8 mouse cellular contexts compared by ENCODE assay signal in the genomic region with DNA sequence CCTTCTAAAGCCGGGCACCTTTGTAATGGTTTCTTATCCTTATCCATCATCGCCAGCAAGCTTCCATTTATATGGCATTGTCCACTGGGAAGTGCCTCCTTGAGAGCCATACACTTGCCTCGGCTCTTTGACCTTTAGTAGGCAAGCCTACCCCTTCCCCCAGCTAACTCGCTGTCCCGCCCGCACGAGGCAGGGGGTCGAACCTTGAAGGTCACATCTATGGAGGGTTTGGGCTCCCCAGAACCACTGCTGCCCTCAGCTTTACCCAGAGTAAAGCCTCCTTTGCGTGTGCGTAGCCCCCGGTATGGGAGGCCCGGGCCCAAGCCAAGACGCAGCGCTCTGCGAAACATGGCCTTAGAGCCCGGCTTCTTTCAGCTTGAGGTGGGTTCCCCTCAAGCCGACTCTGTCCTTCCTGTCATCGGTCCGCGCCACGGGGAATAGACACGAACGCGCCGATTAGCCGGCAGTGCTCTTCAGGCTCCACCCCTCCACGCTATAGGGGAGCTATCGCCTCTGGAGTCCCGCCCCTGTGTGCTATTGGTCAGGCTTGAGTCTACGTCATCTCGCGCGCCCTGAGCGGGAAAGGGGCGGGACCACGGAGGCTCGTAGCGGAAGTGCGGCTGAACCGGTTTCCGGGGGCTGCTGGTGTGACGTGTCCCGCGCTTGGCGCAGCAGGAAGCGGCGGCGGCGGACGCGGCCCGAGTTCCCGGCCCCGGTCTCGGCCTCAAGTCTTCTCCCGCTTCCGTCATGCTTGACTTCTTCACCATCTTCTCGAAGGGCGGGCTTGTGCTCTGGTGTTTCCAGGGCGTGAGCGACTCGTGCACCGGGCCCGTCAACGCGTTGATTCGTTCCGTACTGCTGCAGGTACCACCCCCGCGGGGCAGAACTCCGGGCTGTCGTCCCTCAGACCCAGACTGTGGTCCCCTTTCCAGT. TPM values are rescaled to one million over a fixed set of nuclear protein-coding genes. Genes with fewer than 3 reads are reported as not detected.
A peak's percentile ranks its signal among the peaks of the same experiment; 100 is the strongest.
DNase-seq lines count a peak whose midpoint lies in the region; ATAC-seq lines count a peak whose summit lies in the region.

TSS of gene Foxred1 (minus strand) at position 514 of the 933 bp plus-strand sequence.

- no peaks in the 10 kb centered on the region for H3K9me3 ChIP-seq in forebrain, embryonic 14.5 days (replicated peaks; ENCODE audit: control insufficient read depth, low read length)
- H3K9me3 ChIP-seq in neural tube, embryonic 15.5 days (replicated peaks) = no peaks in the 10 kb centered on the region

- peak; percentile 99 for DNase-seq in ES-CJ7 (ENCODE audit: low read depth, low spot score)
- DNase-seq in cerebellum, adult 11 months = peak; percentile 99
- peak; percentile 100 for DNase-seq in forebrain, embryonic 14.5 days (ENCODE audit: low spot score)
- peak; percentile 98 to 99 for DNase-seq in heart, postnatal 14 days
- DNase-seq in layer of hippocampus, adult 11-12 months (ENCODE audit: low spot score) = peak; percentile 100
- DNase-seq in lung, adult 18-20 months = peak; percentile 99
- peak; percentile 99 for DNase-seq in testis, postnatal 14 days (ENCODE audit: low spot score)

- peaks cover 10% of the 10 kb centered on the region for H3K4me1 ChIP-seq in forebrain, embryonic 14.5 days (ENCODE audit: control insufficient read depth, insufficient read depth, low read length)
- peaks cover 22% of the 10 kb centered on the region for H3K4me1 ChIP-seq in neural tube, embryonic 15.5 days

- WGBS in forebrain, embryonic 14.5 days = under 1% methylated on average over 71 of the region's 72 CpGs
- under 1% methylated on average over 70 of the region's 72 CpGs for WGBS in neural tube, embryonic 15.5 days

- H3K27me3 ChIP-seq in forebrain, embryonic 14.5 days (replicated peaks; ENCODE audit: control insufficient read depth, insufficient read depth, low read length) = no peaks in the 10 kb centered on the region
- no peaks in the 10 kb centered on the region for H3K27me3 ChIP-seq in neural tube, embryonic 15.5 days (replicated peaks)

- intact Hi-C loops in heart, postnatal 14 days (cut with DNase I) = loop anchor here (1.0 kb wide), 2 partner anchors 35 to 56 kb away; partner anchors contain the start of genes Dcps, Fam118b and Rpusd4

- H3K9ac ChIP-seq in forebrain, embryonic 14.5 days (ENCODE audit: low read length) = peak within 1 kb of the TSS; percentile 85
- H3K9ac ChIP-seq in neural tube, embryonic 15.5 days (replicated peaks) = peak within 1 kb of the TSS; percentile 94

- peak; percentile 100 for ATAC-seq in forebrain, embryonic 14.5 days
- ATAC-seq in neural tube, embryonic 15.5 days (ENCODE audit: low FRiP score) = peak; percentile 100

- H3K4me2 ChIP-seq in forebrain, embryonic 14.5 days (ENCODE audit: low read length) = peak within 1 kb of the TSS; percentile 94
- H3K4me2 ChIP-seq in neural tube, embryonic 15.5 days = peak within 1 kb of the TSS; percentile 90

- H3K36me3 ChIP-seq in forebrain, embryonic 14.5 days (ENCODE audit: control insufficient read depth, insufficient read depth, low read length) = peaks cover 51% of the 10 kb centered on the region
- H3K36me3 ChIP-seq in neural tube, embryonic 15.5 days = peaks cover 58% of the 10 kb centered on the region

- peak within 1 kb of the TSS; percentile 89 for H3K27ac ChIP-seq in forebrain, embryonic 14.5 days (ENCODE audit: low read depth, low read length)
- H3K27ac ChIP-seq in neural tube, embryonic 15.5 days (replicated peaks) = peak within 1 kb of the TSS; percentile 97

- H3K4me3 ChIP-seq in forebrain, embryonic 14.5 days (ENCODE audit: low read depth, low read length) = peak within 1 kb of the TSS; percentile 85
- peak within 1 kb of the TSS; percentile 88 for H3K4me3 ChIP-seq in neural tube, embryonic 15.5 days (replicated peaks)

RNA-seq across cellular contexts. Expression of gene Foxred1, which starts in this region (rescaled TPM):
- 24.9 and 27.8 TPM in 2 replicates for polyA plus RNA-seq in forebrain, embryonic 14.5 days (2014; fragmentation: Nextera tagmentation; extraction: Ambion mirVana)
- total RNA-seq in heart, postnatal 14 days (2021) = 10 to 100 TPM; 94.8 to 97.1 TPM
- 48.2 and 50.1 TPM in 2 replicates for polyA plus RNA-seq in neural tube, embryonic 15.5 days (2015; fragmentation: Nextera tagmentation; extraction: Ambion mirVana)

Comparison
In these comparisons a context has a peak if more than half of its experiments do, and no peak if none do; other contexts are left out.
1. Peak in every context shown above with its lines: DNase-seq, ATAC-seq, H3K4me3 ChIP-seq and H3K27ac ChIP-seq.